Mouse (Mus musculus) central nervous system, embryonic 14 days (tissue): ENCODE results near the gene Trpm6. TPM values are rescaled to one million over a fixed set of nuclear protein-coding genes. Genes with fewer than 3 reads are reported as not detected.

Source experiments
- polyA plus RNA-seq: library from polyadenylated mRNA; depleted of rRNA; stranded (reverse); fragments of >200 nt; gene quantifications from 2 replicates; pipeline ENCODE4 v1.2.3, GENCODE M21; 2012; rRNA removed

Trpm6 gene
- 0.27 and 0.33 TPM in 2 replicates for polyA plus RNA-seq

DNA sequence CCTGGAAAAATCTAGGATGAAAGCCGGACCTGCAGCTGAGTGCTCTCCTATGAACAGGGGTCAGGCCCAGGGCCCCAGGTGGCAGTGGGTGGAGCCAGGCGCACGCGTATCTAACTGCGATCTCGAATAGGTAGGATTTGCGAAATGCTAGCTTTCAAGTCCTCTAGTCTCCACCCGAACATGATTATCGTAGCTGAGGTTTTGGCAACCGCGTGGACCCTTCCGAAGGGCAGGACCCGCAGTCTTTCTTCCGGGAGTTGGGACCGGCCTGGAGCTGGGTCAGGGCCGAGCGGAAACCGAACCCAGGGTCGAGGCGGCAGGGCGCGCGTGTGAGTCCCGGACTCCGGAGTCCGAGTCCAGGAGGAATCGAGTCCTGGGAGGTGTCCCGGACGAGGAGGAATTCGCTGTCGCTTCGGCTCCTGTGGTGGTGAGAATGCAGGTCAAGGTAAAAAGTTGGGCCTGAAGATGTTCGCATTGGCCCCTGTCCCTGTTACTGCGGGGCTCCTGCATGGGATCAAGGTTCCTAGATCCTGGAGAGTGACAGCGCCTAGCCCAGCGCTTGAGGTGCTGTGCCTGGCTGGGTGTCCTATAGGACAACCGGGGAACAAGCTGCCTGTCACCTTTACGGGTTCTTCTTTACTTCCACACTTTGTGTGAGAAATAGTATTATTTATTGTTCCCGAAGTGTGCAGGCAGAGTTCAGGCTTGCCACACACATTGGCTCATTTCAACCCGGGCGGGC, at the start of gene Trpm6:
TSS of gene Trpm6 (plus strand) at position 386 of the 742 bp plus-strand sequence.

DNA sequence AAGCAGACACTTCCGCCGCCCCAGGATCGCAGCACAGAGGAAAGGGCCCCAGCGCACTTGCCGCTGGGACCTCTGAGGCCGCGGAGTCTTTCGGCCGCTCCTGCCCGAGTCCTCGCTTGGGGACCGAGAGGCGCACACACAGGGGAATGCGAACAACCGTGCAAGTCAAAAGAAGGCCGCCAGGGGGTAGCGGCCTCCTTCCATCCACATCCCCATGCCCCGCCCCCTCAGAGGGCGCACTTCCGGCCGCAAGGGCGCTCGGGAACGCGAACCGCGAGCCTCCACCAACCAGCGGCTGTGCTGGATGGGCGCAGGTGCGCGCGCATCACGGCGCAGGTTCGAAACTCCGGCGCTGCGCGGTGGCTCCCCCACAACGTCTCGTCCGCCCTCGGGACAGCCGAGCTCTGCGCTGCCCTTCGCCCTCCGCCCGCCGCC, 36.9 kb upstream of the Trpm6 start, which contains the start of gene D030056L22Rik:
TSS of gene D030056L22Rik (plus strand) at position 328 of the 435 bp plus-strand sequence.

Other genes with a start within 250 kb of the Trpm6 start
- gene Ostf1, start 118.2 kb upstream of the Trpm6 start, polyA plus RNA-seq, result 22.4 and 28.1 TPM in 2 replicates
- 4.4 and 8.3 TPM in 2 replicates for gene Nmrk1, start 118.0 kb upstream of the Trpm6 start, polyA plus RNA-seq
- gene Carnmt1, start 79.2 kb upstream of the Trpm6 start, polyA plus RNA-seq, result 10.1 and 12.2 TPM in 2 replicates
- 43.0 and 54.8 TPM in 2 replicates for gene D030056L22Rik, start 36.8 kb upstream of the Trpm6 start, polyA plus RNA-seq